Mouse (Mus musculus): ENCODE measurements around the gene Depdc5. TPM values are rescaled to one million over a fixed set of nuclear protein-coding genes. Genes with fewer than 3 reads are reported as not detected.
"Not testable (repeated sequence)": the region's sequence is repeated elsewhere in the genome, so short reads cannot be mapped to it uniquely, and the experiment has no call there.

Gene Depdc5
- polyA plus RNA-seq, 1 experiment from 2014 or later: 26.1 TPM

- H3K9me3 ChIP-seq: no peaks in the 10 kb centered on the region
- H3K4me3 ChIP-seq: peak overlapping the region; percentile 13; the same call in 1 of the 2 replicates
- no peak overlapping the region for H3K9ac ChIP-seq
- no peaks in the 10 kb centered on the region for H3K27me3 ChIP-seq
- no peak; the same call in 1 of the 2 replicates for ATAC-seq (ENCODE audit: low FRiP score, low read depth)
- H3K4me1 ChIP-seq (replicated peaks): peaks cover 3% of the 10 kb centered on the region
- 45% methylated on average over 13 of the region's 13 CpGs for WGBS
- H3K4me2 ChIP-seq: peak overlapping the region; percentile 52
- H3K36me3 ChIP-seq: no peaks in the 10 kb centered on the region
- no peak overlapping the region for H3K27ac ChIP-seq (replicated peaks)
These were observed 175.4 kb downstream of the Depdc5 start for GRCm38 (mm10) chr5:33038656-33039509.

GRCm38 (mm10) chr5:33039510-33039911, 176.0 kb downstream of the Depdc5 start:
- Histone ChIP-seq H3K9me3 (no peaks in the 10 kb centered on the region), H3K4me3 (peak overlapping the region; percentile 13), H3K27me3 (no peaks in the 10 kb centered on the region), H3K36me3 (no peaks in the 10 kb centered on the region), H3K4me1 (replicated peaks) (peaks cover 3% of the 10 kb centered on the region), H3K27ac (replicated peaks) (no peak overlapping the region), H3K9ac (no peak overlapping the region), H3K4me2 (peak overlapping the region; percentile 52)
- peak; percentile 74; the same call in 1 of the 2 replicates for ATAC-seq (ENCODE audit: low FRiP score, low read depth)
- 5% methylated on average over 13 of the region's 13 CpGs for WGBS

- not testable (repeated sequence) for H3K9me3 ChIP-seq; H3K27ac ChIP-seq (replicated peaks); H3K36me3 ChIP-seq; H3K27me3 ChIP-seq; H3K4me1 ChIP-seq (replicated peaks); H3K4me2 ChIP-seq; H3K4me3 ChIP-seq; ATAC-seq (ENCODE audit: low FRiP score, low read depth); H3K9ac ChIP-seq
- WGBS: 79% methylated on average over 1 of the region's 1 CpGs
These were observed 177.2 kb downstream of the Depdc5 start for GRCm38 (mm10) chr5:33040735-33041134.

- no peak overlapping the region for H3K4me3 ChIP-seq
- no peak for ATAC-seq (ENCODE audit: low FRiP score, low read depth)
- no peak overlapping the region for H3K9ac ChIP-seq
- no peak overlapping the region for H3K4me2 ChIP-seq
- H3K27me3 ChIP-seq: no peaks in the 10 kb centered on the region
- H3K9me3 ChIP-seq: no peaks in the 10 kb centered on the region
- 59% methylated on average over 10 of the region's 10 CpGs for WGBS
- H3K4me1 ChIP-seq (replicated peaks): peaks cover 3% of the 10 kb centered on the region
- H3K27ac ChIP-seq (replicated peaks): no peak overlapping the region
- no peaks in the 10 kb centered on the region for H3K36me3 ChIP-seq
These were observed 179.9 kb downstream of the Depdc5 start for GRCm38 (mm10) chr5:33043397-33043796.

Other genes with a start within 250 kb of the Depdc5 start
- 88.6 and 99.7 TPM in 2 replicates for gene Pisd, start 78.1 kb upstream of the Depdc5 start, polyA plus RNA-seq (2015; fragmentation: Nextera tagmentation; extraction: Ambion mirVana)
- gene Gm20671, start 36.6 kb upstream of the Depdc5 start, polyA plus RNA-seq (2015; fragmentation: Nextera tagmentation; extraction: Ambion mirVana): not detected in 2 replicates
- gene Prr14l, start 9.4 kb upstream of the Depdc5 start, polyA plus RNA-seq (2015; fragmentation: Nextera tagmentation; extraction: Ambion mirVana): 7.9 and 11.8 TPM in 2 replicates
- gene Ywhah, start 155.1 kb downstream of the Depdc5 start, polyA plus RNA-seq (2015; fragmentation: Nextera tagmentation; extraction: Ambion mirVana): 840 and 859 TPM in 2 replicates
- 0.26 and 0.31 TPM in 2 replicates for gene Slc5a1, start 240.5 kb downstream of the Depdc5 start, polyA plus RNA-seq (2015; fragmentation: Nextera tagmentation; extraction: Ambion mirVana)

Data from hindbrain, embryonic 15.5 days (tissue).